Mouse (Mus musculus) megakaryocyte, embryonic 14.5 days (primary cell): ENCODE measurements around the gene Dync2li1. TPM values are rescaled to one million over a fixed set of nuclear protein-coding genes. Genes with fewer than 3 reads are reported as not detected.

Experiments used
- H3K27me3 ChIP-seq: replicated peaks from 2 replicates; pipeline ENCODE3; 2012; ENCODE audit warnings: inconsistent platforms
- H3K36me3 ChIP-seq: replicated peaks from 2 replicates; pipeline ENCODE3; 2012; ENCODE audit warnings: low read length, inconsistent platforms, mixed read lengths
- H3K4me1 ChIP-seq: 2 replicates; pipeline ENCODE4 v1.6.1; 2012; ENCODE audit warnings: inconsistent platforms
- H3K4me3 ChIP-seq: replicated peaks from 2 replicates; pipeline ENCODE3; 2012; ENCODE audit warnings: moderate library complexity, mild to moderate bottlenecking, inconsistent platforms
- H3K9me3 ChIP-seq: 2 replicates; pipeline ENCODE4 v1.6.1; 2012; ENCODE audit warnings: inconsistent platforms
- FLI1 ChIP-seq: IDR thresholded peaks from 2 replicates; pipeline ENCODE4 v1.6.1; 2012; ENCODE audit warnings: low read length, inconsistent platforms, mixed read lengths
- GATA1 ChIP-seq: IDR thresholded peaks from 3 replicates; pipeline ENCODE4 v1.6.1; 2012; ENCODE audit warnings: mixed read lengths, low read length, inconsistent platforms, borderline replicate concordance
- polyA plus RNA-seq: library from polyadenylated mRNA; stranded (reverse); fragments of >175 nt; gene quantifications from 2 replicates; pipeline ENCODE4 v1.2.3, GENCODE M21; 2012; ENCODE audit warnings: low replicate concordance; ENCODE audit not compliant: insufficient read depth

The Dync2li1 gene
- polyA plus RNA-seq, 1 experiment, result 0.19 TPM

GRCm38 (mm10) chr17:84621209-84621608, 5.1 kb upstream of the Dync2li1 start:
- no peak for TF ChIP-seq FLI1
- TF ChIP-seq GATA1, result no peak
- Histone ChIP-seq H3K36me3 (no peaks in the 10 kb centered on the region), H3K27me3 (peaks cover 2% of the 10 kb centered on the region), H3K9me3 (peaks cover 7% of the 10 kb centered on the region), H3K4me3 (no peak overlapping the region), H3K4me1 (peaks cover 2% of the 10 kb centered on the region)

- H3K4me3 ChIP-seq, result no peak overlapping the region
- peaks cover 9% of the 10 kb centered on the region for H3K4me1 ChIP-seq
- peaks cover 2% of the 10 kb centered on the region for H3K27me3 ChIP-seq
- no peaks in the 10 kb centered on the region for H3K36me3 ChIP-seq
- peaks cover 7% of the 10 kb centered on the region for H3K9me3 ChIP-seq
- TF ChIP-seq GATA1, result no peak
- no peak for TF ChIP-seq FLI1
These were observed 4.3 kb upstream of the Dync2li1 start for GRCm38 (mm10) chr17:84622028-84622427.

GRCm38 (mm10) chr17:84622873-84623272, 3.4 kb upstream of the Dync2li1 start:
- no peaks in the 10 kb centered on the region for H3K36me3 ChIP-seq
- H3K4me1 ChIP-seq, result peaks cover 9% of the 10 kb centered on the region
- H3K4me3 ChIP-seq, result no peak overlapping the region
- H3K9me3 ChIP-seq, result peaks cover 7% of the 10 kb centered on the region
- TF ChIP-seq GATA1, result no peak
- no peak for TF ChIP-seq FLI1
- peaks cover 2% of the 10 kb centered on the region for H3K27me3 ChIP-seq

GRCm38 (mm10) chr17:84626857-84627305, 585 bp downstream of the Dync2li1 start:
- H3K36me3 ChIP-seq, result no peaks in the 10 kb centered on the region
- H3K9me3 ChIP-seq, result peaks cover 7% of the 10 kb centered on the region
- peak overlapping the region; percentile 26 for H3K4me3 ChIP-seq
- peaks cover 9% of the 10 kb centered on the region for H3K4me1 ChIP-seq
- TF ChIP-seq GATA1 (no peak), FLI1 (no peak)
- H3K27me3 ChIP-seq, result peaks cover 4% of the 10 kb centered on the region

GRCm38 (mm10) chr17:84627721-84628120, 1.4 kb downstream of the Dync2li1 start:
- Histone ChIP-seq H3K36me3 (no peaks in the 10 kb centered on the region), H3K4me1 (peaks cover 9% of the 10 kb centered on the region), H3K27me3 (peaks cover 4% of the 10 kb centered on the region), H3K9me3 (peaks cover 7% of the 10 kb centered on the region), H3K4me3 (no peak overlapping the region)
- TF ChIP-seq FLI1 (no peak), GATA1 (no peak)

- H3K4me1 ChIP-seq, result peaks cover 13% of the 10 kb centered on the region
- no peak for TF ChIP-seq GATA1
- TF ChIP-seq FLI1, result no peak
- H3K9me3 ChIP-seq, result peaks cover 3% of the 10 kb centered on the region
- no peaks in the 10 kb centered on the region for H3K36me3 ChIP-seq
- no peak overlapping the region for H3K4me3 ChIP-seq
- peaks cover 4% of the 10 kb centered on the region for H3K27me3 ChIP-seq
These were observed 2.3 kb downstream of the Dync2li1 start for GRCm38 (mm10) chr17:84628611-84629010.

- TF ChIP-seq FLI1 (no peak), GATA1 (no peak)
- H3K4me1 ChIP-seq, result peaks cover 5% of the 10 kb centered on the region
- no peaks in the 10 kb centered on the region for H3K36me3 ChIP-seq
- no peaks in the 10 kb centered on the region for H3K9me3 ChIP-seq
- H3K4me3 ChIP-seq, result no peak overlapping the region
- H3K27me3 ChIP-seq, result peaks cover 2% of the 10 kb centered on the region
These were observed 5.5 kb downstream of the Dync2li1 start for GRCm38 (mm10) chr17:84631836-84632235.

GRCm38 (mm10) chr17:84633443-84633842, 7.1 kb downstream of the Dync2li1 start:
- Histone ChIP-seq H3K4me3 (peak overlapping the region; percentile 48), H3K36me3 (no peaks in the 10 kb centered on the region), H3K27me3 (peaks cover 5% of the 10 kb centered on the region), H3K9me3 (no peaks in the 10 kb centered on the region), H3K4me1 (peaks cover 3% of the 10 kb centered on the region)
- TF ChIP-seq GATA1 (no peak), FLI1 (no peak)

- Histone ChIP-seq H3K36me3 (no peaks in the 10 kb centered on the region), H3K4me3 (no peak overlapping the region), H3K4me1 (peaks cover 3% of the 10 kb centered on the region), H3K27me3 (peaks cover 3% of the 10 kb centered on the region), H3K9me3 (no peaks in the 10 kb centered on the region)
- no peak for TF ChIP-seq GATA1
- TF ChIP-seq FLI1, result no peak
These were observed 10.0 kb downstream of the Dync2li1 start for GRCm38 (mm10) chr17:84636328-84636727.

GRCm38 (mm10) chr17:84637971-84638370, 11.7 kb downstream of the Dync2li1 start:
- TF ChIP-seq GATA1 (no peak), FLI1 (no peak)
- Histone ChIP-seq H3K27me3 (peaks cover 3% of the 10 kb centered on the region), H3K4me3 (no peak overlapping the region), H3K4me1 (peaks cover 3% of the 10 kb centered on the region), H3K9me3 (no peaks in the 10 kb centered on the region), H3K36me3 (no peaks in the 10 kb centered on the region)

- TF ChIP-seq FLI1 (no peak), GATA1 (no peak)
- no peaks in the 10 kb centered on the region for H3K36me3 ChIP-seq
- peaks cover 3% of the 10 kb centered on the region for H3K27me3 ChIP-seq
- H3K4me3 ChIP-seq, result no peak overlapping the region
- H3K9me3 ChIP-seq, result no peaks in the 10 kb centered on the region
- H3K4me1 ChIP-seq, result no peaks in the 10 kb centered on the region
These were observed 13.6 kb downstream of the Dync2li1 start for GRCm38 (mm10) chr17:84639796-84640378.
